12 mouse cellular contexts compared by ENCODE assay signal in the genomic region with DNA sequence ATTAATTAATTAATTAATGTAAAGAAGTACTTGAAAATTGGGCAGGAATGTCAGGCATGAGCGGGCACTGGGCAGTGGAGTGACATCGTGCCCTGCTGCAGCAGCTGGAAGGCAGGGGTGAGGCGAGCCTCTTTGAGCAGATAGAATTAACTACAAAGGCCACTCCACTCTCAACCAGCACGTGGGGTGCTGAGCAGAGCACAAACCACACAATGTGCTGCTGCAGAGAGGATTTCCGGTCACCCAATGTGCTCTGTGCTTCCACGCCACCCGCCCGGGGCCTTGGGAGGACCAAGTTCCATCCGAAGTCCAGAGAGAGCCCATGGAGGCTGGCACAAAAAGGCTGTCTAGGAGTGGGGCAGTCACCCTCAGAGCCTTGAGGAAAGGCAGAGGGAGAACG. TPM values are rescaled to one million over a fixed set of nuclear protein-coding genes. Genes with fewer than 3 reads are reported as not detected.
DNase-seq lines count a peak whose midpoint lies in the region; ATAC-seq lines count a peak whose summit lies in the region.
"Had no signal": no experiment of that assay in that cellular context is flagged by ENCODE, and none has a peak within 500 bp of the region (broad histone marks: within the 10 kb centered on the region; RNA-seq: fewer than 3 reads in every experiment).

No protein-coding gene starts in this region.

- H3K9me3 ChIP-seq in embryonic facial prominence, embryonic 14.5 days (ENCODE audit: control insufficient read depth, low read length): no peaks in the 10 kb centered on the region
- no peaks in the 10 kb centered on the region for H3K9me3 ChIP-seq in kidney, embryonic 16.5 days (ENCODE audit: low read length)
- H3K9me3 ChIP-seq: liver, embryonic 15.5 days; stomach, embryonic 15.5 days had no signal

- H3K9ac ChIP-seq in embryonic facial prominence, embryonic 14.5 days (ENCODE audit: low read depth, low read length): no peak overlapping the region
- peak overlapping the region; percentile 47 for H3K9ac ChIP-seq in kidney, embryonic 16.5 days (replicated peaks; ENCODE audit: low read length)
- H3K9ac ChIP-seq: liver, embryonic 15.5 days; stomach, embryonic 15.5 days had no signal

- peak; percentile 27 for DNase-seq in gastrocnemius, postnatal 14 days
- no peak for DNase-seq in gastrocnemius, postnatal 10 days
- DNase-seq in embryonic facial prominence, embryonic 14.5 days (ENCODE audit: low spot score): peak; percentile 68
- peak; percentile 41 to 64 for DNase-seq in lung, postnatal 4 days
- no peak for DNase-seq in testis, postnatal 14 days (ENCODE audit: low spot score)
- DNase-seq in spleen, postnatal 4 days (ENCODE audit: low spot score in 2 of 2): no peak
- DNase-seq: cerebellum, adult 18-20 months had no signal

- no peak overlapping the region for H3K27ac ChIP-seq in embryonic facial prominence, embryonic 14.5 days (replicated peaks; ENCODE audit: low read depth, low read length)
- H3K27ac ChIP-seq in kidney, embryonic 16.5 days (ENCODE audit: low read length): peak overlapping the region; percentile 78
- H3K27ac ChIP-seq: liver, embryonic 15.5 days; stomach, embryonic 15.5 days had no signal

- 0 out of 2 replicates have a peak, but pooled peaks cover 4% of the 10 kb centered on the region for H3K36me3 ChIP-seq in embryonic facial prominence, embryonic 14.5 days (ENCODE audit: control insufficient read depth, insufficient read depth, low read length)
- no peaks in the 10 kb centered on the region for H3K36me3 ChIP-seq in kidney, embryonic 16.5 days (ENCODE audit: insufficient read depth, low read length)
- H3K36me3 ChIP-seq: liver, embryonic 15.5 days; stomach, embryonic 15.5 days had no signal

- no peak for ATAC-seq in embryonic facial prominence, embryonic 14.5 days (ENCODE audit: low read depth)
- 0 out of 2 replicates have a peak, but pooled peaks have one; percentile 40 for ATAC-seq in kidney, embryonic 16.5 days (ENCODE audit: low FRiP score, low TSS enrichment)
- no peak for ATAC-seq in inflammation-experienced regulatory T-cells, adult 6 months

- intact Hi-C loops in gastrocnemius, postnatal 14 days (cut with DNase I; ENCODE audit: low total_unique reads): no loop called here

- no peak overlapping the region for H3K4me3 ChIP-seq in embryonic facial prominence, embryonic 14.5 days (ENCODE audit: low read depth, low read length)
- H3K4me3 ChIP-seq in kidney, embryonic 16.5 days (ENCODE audit: low read length): no peak overlapping the region
- H3K4me3 ChIP-seq: liver, embryonic 15.5 days; stomach, embryonic 15.5 days had no signal

- H3K4me1 ChIP-seq in embryonic facial prominence, embryonic 14.5 days (ENCODE audit: control insufficient read depth, insufficient read depth, low read length): peaks cover 25% of the 10 kb centered on the region
- peaks cover 84% of the 10 kb centered on the region for H3K4me1 ChIP-seq in kidney, embryonic 16.5 days (ENCODE audit: insufficient read depth, low read length)

- H3K4me2 ChIP-seq in embryonic facial prominence, embryonic 14.5 days (ENCODE audit: low read depth, low read length): no peak overlapping the region
- no peak overlapping the region for H3K4me2 ChIP-seq in kidney, embryonic 16.5 days (replicated peaks; ENCODE audit: low read depth, low read length)
- H3K4me2 ChIP-seq: liver, embryonic 15.5 days; stomach, embryonic 15.5 days had no signal

- 0 out of 2 replicates have a peak, but pooled peaks cover 3% of the 10 kb centered on the region for H3K27me3 ChIP-seq in embryonic facial prominence, embryonic 14.5 days (replicated peaks; ENCODE audit: control insufficient read depth, insufficient read depth, low read length)
- no peaks in the 10 kb centered on the region for H3K27me3 ChIP-seq in kidney, embryonic 16.5 days (ENCODE audit: insufficient read depth, low read length)
- H3K27me3 ChIP-seq: stomach, embryonic 15.5 days had no signal

- WGBS in embryonic facial prominence, embryonic 14.5 days: 70% methylated on average over 10 of the region's 10 CpGs
- WGBS in kidney, embryonic 16.5 days: 51% methylated on average over 10 of the region's 10 CpGs

RNA-seq across cellular contexts. Expression of a gene that starts 29.4 kb away (rescaled TPM):
- 100 to 1,000 TPM; 297 to 319 TPM for total RNA-seq in gastrocnemius, postnatal 14 days (2021)
- 100 to 1,000 TPM; 340 to 382 TPM for total RNA-seq in gastrocnemius, postnatal 10 days (2021)
- polyA plus RNA-seq in embryonic facial prominence, embryonic 14.5 days (2014; fragmentation: Nextera tagmentation; extraction: Ambion mirVana): 92.3 and 95.9 TPM in 2 replicates
- polyA plus RNA-seq in kidney, embryonic 16.5 days (2015; fragmentation: Nextera tagmentation; extraction: Ambion mirVana): 121 and 126 TPM in 2 replicates
- polyA plus RNA-seq in inflammation-experienced regulatory T-cells, adult 6 months (2017; shearing (Covaris generic)): not detected
- total RNA-seq: neutrophil, adult 5-6 weeks had no signal

RNA-seq across cellular contexts. Expression of a gene that starts 29.4 kb away (rescaled TPM):
- total RNA-seq in gastrocnemius, postnatal 14 days (2021): 100 to 1,000 TPM; 636 to 736 TPM
- total RNA-seq in gastrocnemius, postnatal 10 days (2021): 100 to 1,000 TPM; 741 to 775 TPM
- 270 and 289 TPM in 2 replicates for polyA plus RNA-seq in embryonic facial prominence, embryonic 14.5 days (2014; fragmentation: Nextera tagmentation; extraction: Ambion mirVana)
- polyA plus RNA-seq in kidney, embryonic 16.5 days (2015; fragmentation: Nextera tagmentation; extraction: Ambion mirVana): 382 and 440 TPM in 2 replicates
- polyA plus RNA-seq in inflammation-experienced regulatory T-cells, adult 6 months (2017; shearing (Covaris generic)): under 1 TPM in 1 of 3 experiments, not detected in 2; 0.40 TPM
- total RNA-seq: neutrophil, adult 5-6 weeks had no signal

Comparison
In these comparisons a context has a peak if more than half of its experiments do, and no peak if none do; other contexts are left out.
1. DNase-seq: peak in gastrocnemius, postnatal 14 days (single experiment), embryonic facial prominence, embryonic 14.5 days (single experiment) and lung, postnatal 4 days (2 of 2); none in gastrocnemius, postnatal 10 days (single experiment), testis, postnatal 14 days (single experiment) and spleen, postnatal 4 days (0 of 2).
2. RNA of a gene that starts 29.4 kb away (polyA plus RNA-seq): 121 to 126 TPM in kidney, embryonic 16.5 days and 92.3 to 95.9 TPM in embryonic facial prominence, embryonic 14.5 days; not detected in inflammation-experienced regulatory T-cells, adult 6 months; every median in the first group is over 10 times any median in the second.
3. RNA of a gene that starts 29.4 kb away (polyA plus RNA-seq): 382 to 440 TPM in kidney, embryonic 16.5 days and 270 to 289 TPM in embryonic facial prominence, embryonic 14.5 days; 0.40 TPM in inflammation-experienced regulatory T-cells, adult 6 months; every median in the first group is over 100 times any median in the second.